ENCODE assay signal across 26 mouse cellular contexts in the genomic region with DNA sequence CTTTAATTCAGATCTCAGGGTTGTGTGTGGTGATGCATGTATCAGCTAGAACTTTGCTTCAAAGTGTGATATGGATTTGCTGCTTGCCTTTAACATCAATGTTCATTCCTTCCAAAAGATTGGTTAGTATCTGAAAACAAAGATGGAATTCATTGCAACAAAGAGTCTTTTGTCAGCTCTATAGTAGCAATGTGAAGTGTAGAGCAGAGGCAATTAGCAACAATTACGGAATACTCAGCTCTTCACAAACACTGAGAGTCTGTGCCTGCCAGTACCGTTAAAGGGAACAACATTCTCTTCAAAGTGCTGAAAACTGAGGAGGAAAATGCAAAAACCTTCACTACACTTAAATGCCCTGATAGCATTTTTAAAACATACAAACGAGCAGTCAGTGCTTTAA. TPM values are rescaled to one million over a fixed set of nuclear protein-coding genes. Genes with fewer than 3 reads are reported as not detected.
"Had no signal": no experiment of that assay in that cellular context is flagged by ENCODE, and none has a peak within 500 bp of the region (broad histone marks: within the 10 kb centered on the region; RNA-seq: fewer than 3 reads in every experiment).

No protein-coding gene starts in this region.

- DNase-seq: kidney, adult 18-20 months; kidney, adult 9 months; kidney, postnatal 14 days; kidney, postnatal 4 days; layer of hippocampus, adult 9-11 months; left cerebral cortex, postnatal 4 days; liver, postnatal 0 days; lung, embryonic 14.5 days; lung, postnatal 36 days; thymus, adult 18-20 months; thymus, postnatal 14 days; thymus, postnatal 4 days had no signal

- H3K9me3 ChIP-seq: limb, embryonic 12.5 days; limb, embryonic 15.5 days; megakaryocyte, embryonic 14.5 days; midbrain, embryonic 10.5 days; midbrain, embryonic 13.5 days; neural tube, embryonic 13.5 days had no signal

- H3K4me1 ChIP-seq: limb, embryonic 12.5 days; limb, embryonic 15.5 days; midbrain, embryonic 10.5 days; neural tube, embryonic 13.5 days had no signal

- H3K36me3 ChIP-seq: limb, embryonic 12.5 days; limb, embryonic 15.5 days; midbrain, embryonic 10.5 days; midbrain, embryonic 13.5 days; neural tube, embryonic 13.5 days had no signal

- H3K9ac ChIP-seq: limb, embryonic 12.5 days; limb, embryonic 15.5 days; liver, embryonic 14.5 days; liver, postnatal 0 days; lung, embryonic 14.5 days; midbrain, embryonic 13.5 days; neural tube, embryonic 13.5 days had no signal

- H3K4me2 ChIP-seq: limb, embryonic 12.5 days; limb, embryonic 15.5 days; liver, embryonic 11.5 days; lung, embryonic 14.5 days; midbrain, embryonic 13.5 days; neural tube, embryonic 13.5 days had no signal

- H3K4me3 ChIP-seq: left cerebral cortex, adult 2 months; limb, embryonic 12.5 days; limb, embryonic 15.5 days; megakaryocyte, embryonic 14.5 days; midbrain, embryonic 10.5 days; midbrain, embryonic 13.5 days; myocyte; neural tube, embryonic 13.5 days had no signal

- ATAC-seq: liver, postnatal 0 days; lung, postnatal 0 days; midbrain, embryonic 13.5 days; midbrain, embryonic 16.5 days had no signal

- H3K27ac ChIP-seq: left cerebral cortex, adult 2 months; limb, embryonic 12.5 days; limb, embryonic 15.5 days; liver, embryonic 14.5 days; midbrain, embryonic 10.5 days; midbrain, embryonic 13.5 days; neural tube, embryonic 13.5 days had no signal

- H3K27me3 ChIP-seq: limb, embryonic 12.5 days; limb, embryonic 15.5 days; megakaryocyte, embryonic 14.5 days; midbrain, embryonic 13.5 days; neural tube, embryonic 13.5 days had no signal

RNA-seq across cellular contexts. Expression of gene Tdo2, which starts 56.3 kb away (rescaled TPM):
- polyA plus RNA-seq: midbrain, embryonic 10.5 days; midbrain, embryonic 13.5 days; midbrain, embryonic 16.5 days; myocyte; small intestine, adult 2 months; spleen, adult 2 months had no signal
